Mouse (Mus musculus): ENCODE measurements around the gene Map4.
"Not testable (repeated sequence)": the region's sequence is repeated elsewhere in the genome, so short reads cannot be mapped to it uniquely, and the experiment has no call there.

Gene Map4

DNA sequence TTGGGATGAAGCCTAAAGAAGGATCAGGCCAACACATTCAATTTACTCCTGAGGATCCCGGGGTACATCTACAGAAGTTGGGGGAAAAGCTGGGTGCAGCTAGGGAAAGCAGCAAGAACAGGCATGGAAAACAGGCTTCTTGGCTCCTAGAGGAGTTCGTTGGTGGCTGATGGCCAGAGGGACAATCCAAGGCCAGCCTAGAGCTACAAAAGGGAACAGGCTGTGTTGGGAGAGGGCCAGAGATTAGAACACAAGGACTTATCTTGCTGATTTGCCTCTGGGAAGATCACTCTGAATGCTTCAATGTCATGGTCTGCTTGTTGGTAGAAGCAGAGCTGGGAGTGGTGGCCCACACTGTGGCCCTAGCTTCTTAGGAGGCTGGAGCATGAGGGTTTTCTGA is 13.3 kb upstream of the Map4 start:
- DNase-seq (ENCODE audit: low spot score in 2 of 2), result no peak

- no peak for DNase-seq (ENCODE audit: low spot score in 2 of 2)
These were observed 2.1 kb upstream of the Map4 start for GRCm38 (mm10) chr9:109929131-109929530.

- no peak for DNase-seq (ENCODE audit: low spot score in 2 of 2)
These were observed 1.2 kb upstream of the Map4 start for GRCm38 (mm10) chr9:109930063-109930462.

DNA sequence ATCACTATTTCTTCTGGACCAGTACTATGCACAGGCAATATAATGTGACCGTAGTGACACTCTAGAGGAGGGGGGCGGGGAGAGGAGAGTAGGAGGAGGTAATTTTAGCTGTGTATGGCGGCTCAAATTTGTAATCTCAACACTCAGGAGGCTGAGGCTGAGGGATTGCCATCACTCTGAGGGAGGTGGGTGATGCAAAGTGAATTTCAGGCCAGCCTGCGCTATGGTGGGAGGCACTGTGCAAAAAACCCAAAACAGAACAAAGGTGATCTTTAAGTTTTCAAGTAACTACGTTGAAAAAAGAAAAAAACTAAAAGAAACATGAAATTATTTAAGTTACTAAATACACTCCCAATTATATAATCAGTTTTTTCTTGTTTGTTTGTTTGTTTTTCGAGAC is 508 bp upstream of the Map4 start:
- DNase-seq (ENCODE audit: low spot score in 2 of 2), result no peak

- no peak for DNase-seq (ENCODE audit: low spot score in 2 of 2)
These were observed 1.1 kb downstream of the Map4 start for GRCm38 (mm10) chr9:109932361-109932755.

DNA sequence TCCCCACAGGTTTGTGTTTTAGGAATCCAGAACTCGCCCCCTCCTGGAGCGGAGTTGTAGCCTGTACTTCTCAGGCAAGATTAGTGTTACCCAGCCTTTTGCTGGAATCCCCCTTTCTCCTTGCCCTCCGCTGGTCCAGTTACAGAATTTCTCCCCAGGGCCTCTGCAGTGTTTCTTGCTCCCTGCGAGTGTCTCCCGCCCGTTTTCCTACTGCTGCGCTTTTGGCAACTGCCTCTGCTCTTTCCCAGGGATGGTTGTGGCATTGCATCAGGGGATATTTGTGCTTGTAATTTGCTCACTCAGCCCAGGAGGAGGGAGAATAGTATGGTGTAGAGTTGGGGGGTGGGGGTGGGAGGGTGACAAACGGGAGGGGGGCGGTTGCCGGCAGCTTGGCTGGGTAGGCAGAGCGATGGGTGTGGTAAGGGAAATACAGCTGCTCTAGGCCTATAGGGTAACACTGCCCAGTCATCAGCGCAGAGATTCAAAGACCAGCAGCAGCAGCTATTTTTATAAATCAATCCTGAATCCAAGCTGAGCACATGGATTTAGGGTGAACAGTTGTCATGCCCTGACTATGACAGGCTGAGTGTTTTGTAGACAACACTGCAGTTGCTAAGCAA is 1.6 kb downstream of the Map4 start:
- DNase-seq (ENCODE audit: low spot score in 2 of 2), result peak in 1 of 2 experiments; percentile 11

DNA sequence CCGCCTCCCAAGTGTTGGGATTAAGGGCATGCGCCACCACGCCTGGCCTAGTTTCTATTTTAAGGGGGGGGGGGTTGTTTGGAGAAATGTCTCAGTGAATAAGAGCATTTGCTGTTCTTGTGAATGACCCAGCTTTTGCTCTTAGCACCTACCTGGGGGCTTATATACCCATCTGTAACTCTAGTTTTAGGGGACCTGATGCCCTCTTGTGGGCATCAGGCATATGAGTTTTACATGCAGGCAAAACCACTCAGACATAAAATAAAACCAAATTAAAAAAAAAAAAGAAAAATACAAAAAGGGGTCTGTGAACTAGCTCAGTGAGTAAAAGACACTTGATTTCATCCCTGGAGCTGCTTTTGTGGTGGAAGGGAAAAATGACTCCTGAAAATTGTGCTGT is 8.1 kb downstream of the Map4 start:
- DNase-seq (ENCODE audit: low spot score in 2 of 2), result no peak

GRCm38 (mm10) chr9:109942796-109943195 is 11.5 kb downstream of the Map4 start:
- DNase-seq (ENCODE audit: low spot score in 2 of 2), result no peak

DNA sequence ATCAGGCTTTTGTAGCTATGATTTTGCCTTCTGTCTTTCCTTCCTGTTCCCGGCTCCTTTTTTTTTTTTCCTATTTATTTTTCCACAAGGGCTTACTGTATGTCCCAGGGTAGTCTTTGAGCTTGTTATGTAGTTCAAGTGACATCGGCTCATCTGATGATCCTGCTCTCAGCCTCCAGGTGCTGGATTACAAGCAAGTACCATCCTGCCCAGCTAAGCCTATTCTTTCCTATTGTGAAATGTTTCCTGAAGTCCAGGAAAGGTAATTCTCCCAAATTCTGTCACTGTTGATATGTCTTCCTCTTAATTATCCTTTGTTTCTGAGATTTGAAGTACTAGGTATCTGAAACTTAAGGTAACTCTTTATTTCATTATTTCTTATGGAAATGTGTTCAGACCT is 13.5 kb downstream of the Map4 start:
- no peak for DNase-seq (ENCODE audit: low spot score in 2 of 2)

GRCm38 (mm10) chr9:109948546-109948945 is 17.3 kb downstream of the Map4 start:
- DNase-seq (ENCODE audit: low spot score in 2 of 2), result no peak

DNA sequence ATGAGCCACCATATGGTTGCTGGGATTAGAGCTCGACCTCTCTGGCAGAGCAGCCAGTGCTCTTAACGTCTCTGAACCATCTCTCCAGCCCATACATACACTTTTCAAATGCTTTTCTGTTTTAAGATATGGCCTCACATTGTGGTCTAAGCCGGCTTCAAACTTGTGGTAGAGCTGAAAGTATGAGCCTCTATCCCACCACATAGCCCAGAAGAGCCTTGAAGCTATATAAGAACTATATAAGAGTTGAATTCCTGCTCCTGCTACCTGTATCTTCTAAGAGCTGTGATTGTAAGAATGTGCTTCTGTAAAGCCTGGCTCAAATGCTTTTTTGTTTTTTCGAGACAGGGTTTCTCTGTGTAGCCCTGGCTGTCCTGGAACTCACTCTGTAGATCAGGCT is 18.5 kb downstream of the Map4 start:
- no peak for DNase-seq (ENCODE audit: low spot score in 2 of 2)

DNA sequence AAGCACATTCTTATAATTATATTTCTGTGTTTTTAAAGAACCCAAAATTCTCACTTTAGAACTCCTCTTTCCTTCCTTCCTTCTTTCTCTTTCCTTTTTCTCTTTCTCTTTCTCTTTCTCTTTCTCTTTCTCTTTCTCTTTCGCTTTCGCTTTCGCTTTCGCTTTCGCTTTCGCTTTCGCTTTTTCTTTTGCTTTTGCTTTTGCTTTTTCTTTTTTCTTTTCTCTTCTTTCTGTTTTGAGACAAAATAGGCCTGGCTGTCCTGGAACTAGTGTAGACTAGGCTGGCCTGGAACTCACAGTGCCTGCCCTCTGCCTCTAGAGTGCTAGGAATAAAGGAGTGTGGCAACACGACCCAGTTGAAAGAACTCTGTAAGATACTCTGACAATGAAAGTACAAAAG is 22.3 kb downstream of the Map4 start:
- DNase-seq (ENCODE audit: low spot score in 2 of 2), result no peak

DNA sequence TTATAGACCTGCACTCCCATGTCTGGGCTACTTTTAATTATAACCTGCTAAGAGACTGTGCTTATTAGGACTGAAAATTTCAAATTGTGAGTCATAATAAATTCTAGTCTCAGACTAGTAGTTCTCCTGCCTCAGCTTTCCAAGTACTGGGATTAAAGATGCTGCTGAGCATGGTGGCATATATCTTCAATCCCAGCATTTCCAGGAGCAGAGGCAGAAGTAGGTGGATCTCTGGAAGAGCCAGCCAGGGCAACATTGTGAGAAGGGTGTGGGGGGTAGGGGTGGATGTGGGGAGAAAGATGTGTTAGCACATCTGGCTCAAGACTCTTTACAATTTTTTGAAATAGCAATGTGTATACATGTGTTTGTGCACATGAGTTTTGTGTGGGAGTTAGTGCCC is 23.4 kb downstream of the Map4 start:
- no peak for DNase-seq (ENCODE audit: low spot score in 2 of 2)

DNA sequence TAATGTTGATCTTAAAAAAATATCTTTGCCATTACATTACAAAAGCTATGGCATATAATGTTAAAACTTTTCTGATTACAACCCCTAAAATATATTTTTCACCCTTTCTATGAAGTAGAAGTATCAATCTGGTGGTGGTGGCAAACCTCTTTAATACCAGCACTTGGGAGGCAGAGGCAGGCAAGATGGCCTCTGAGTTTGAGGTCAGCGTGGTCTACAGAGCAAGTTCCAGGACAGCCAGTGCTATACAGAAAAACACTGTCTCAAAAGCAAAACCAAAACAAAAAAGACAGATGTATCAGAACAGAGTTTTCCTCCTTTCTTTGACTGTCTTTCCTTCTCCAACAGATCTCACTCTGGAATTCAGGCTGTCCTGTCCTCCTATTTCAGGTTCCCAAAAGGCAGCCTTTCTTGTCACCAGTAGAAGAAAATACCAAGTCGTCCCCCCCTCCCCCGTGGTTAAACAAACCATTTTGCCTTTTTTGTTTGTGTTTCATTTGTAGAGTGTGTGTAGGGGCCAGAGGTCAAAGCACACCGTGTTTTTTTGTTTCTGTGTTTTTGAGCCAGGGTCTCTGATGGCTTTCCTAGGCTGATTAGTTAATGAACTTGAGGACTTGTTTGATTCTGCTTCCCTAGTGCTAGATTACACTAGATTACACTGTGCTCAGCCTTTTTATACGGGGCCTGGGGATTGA is 28.3 kb downstream of the Map4 start:
- no peak for DNase-seq (ENCODE audit: low spot score in 2 of 2)

GRCm38 (mm10) chr9:109960593-109960992 is 29.3 kb downstream of the Map4 start:
- DNase-seq (ENCODE audit: low spot score in 2 of 2), result no peak

GRCm38 (mm10) chr9:109964761-109965160 is 33.5 kb downstream of the Map4 start:
- no peak for DNase-seq (ENCODE audit: low spot score in 2 of 2)

- no peak for DNase-seq (ENCODE audit: low spot score in 2 of 2)
These were observed 37.3 kb downstream of the Map4 start for GRCm38 (mm10) chr9:109968351-109969116.

DNA sequence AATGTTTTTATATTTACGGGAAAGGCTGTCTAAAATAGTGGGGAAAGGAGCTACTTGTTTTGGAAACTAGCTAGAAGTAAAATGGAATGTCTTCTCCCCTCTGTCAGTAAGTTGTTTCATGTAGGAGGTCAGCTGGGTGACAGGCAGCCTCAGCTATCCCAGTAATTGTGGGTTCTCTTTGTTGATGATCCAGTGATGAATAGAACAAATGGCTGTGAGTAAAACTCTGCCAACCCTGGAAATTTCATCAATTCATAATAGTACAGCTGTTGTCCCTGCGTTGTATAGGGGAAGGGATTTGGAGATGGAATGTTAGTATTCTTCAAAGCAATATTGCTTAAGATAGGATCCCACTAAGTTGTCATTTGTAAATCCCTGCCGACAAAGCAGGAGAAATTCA is 37.9 kb downstream of the Map4 start:
- DNase-seq (ENCODE audit: low spot score in 2 of 2), result no peak

DNA sequence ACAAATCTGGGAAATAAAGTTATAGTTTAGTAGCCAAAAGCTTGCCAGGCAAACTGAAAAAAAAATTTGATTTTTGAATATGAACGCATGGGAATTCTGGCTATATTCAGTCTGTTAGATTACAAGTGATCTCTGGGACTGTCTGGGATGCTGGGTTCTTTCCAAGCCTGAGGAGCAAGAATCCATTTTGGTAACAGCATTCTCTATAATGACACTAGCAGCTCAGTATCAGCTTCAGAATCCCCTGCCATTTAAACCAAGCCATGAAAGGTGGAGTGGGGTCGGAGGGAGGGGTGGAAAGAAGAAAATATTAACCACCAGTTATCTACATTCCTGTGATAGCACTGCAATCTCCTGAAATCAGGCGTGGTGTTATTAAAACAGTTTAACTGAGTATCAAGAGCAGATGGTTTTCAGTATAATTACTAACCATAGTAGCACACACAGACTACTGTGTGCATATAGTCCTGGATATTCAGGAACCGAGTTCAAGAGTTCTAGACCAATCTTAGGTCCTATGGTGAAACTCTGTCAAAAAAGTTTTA is 38.6 kb downstream of the Map4 start:
- DNase-seq (ENCODE audit: low spot score in 2 of 2), result no peak

DNA sequence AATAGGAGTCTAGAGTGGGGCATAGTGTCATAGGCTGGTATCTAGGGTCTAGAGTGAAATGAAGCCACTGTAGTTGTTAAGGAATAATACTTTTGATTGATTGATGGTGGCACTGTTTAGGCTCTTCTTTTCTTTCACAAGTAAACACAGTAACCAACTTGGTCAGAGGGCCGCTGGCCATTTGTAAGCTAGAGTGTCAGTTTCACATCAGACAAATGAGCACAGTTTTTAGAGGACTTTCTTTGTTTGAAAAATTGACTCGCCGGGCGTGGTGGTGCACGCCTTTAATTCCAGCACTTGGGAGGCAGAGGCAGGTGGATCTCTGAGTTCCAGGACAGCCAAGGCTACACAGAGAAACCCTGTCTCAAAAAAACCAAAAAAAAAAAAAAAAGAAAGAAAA is 40.5 kb downstream of the Map4 start:
- DNase-seq (ENCODE audit: low spot score in 2 of 2), result not testable (repeated sequence)

DNA sequence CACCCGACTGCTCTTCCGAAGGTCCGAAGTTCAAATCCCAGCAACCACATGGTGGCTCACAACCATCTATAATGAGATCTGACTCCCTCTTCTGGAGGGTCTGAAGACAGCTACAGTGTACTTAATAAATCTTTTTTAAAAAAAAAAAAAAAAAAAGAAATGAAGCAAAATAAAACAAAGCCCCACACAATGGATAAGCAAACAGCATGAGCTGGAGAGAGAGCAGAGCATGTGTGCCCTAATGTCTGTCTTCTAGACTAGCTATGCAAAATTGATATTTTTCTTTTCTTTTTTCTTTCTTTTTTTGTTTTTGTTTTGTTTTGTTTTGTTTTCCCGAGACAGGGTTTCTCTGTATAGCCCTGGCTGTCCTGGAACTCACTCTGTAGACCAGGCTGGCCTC is 49.0 kb downstream of the Map4 start:
- not testable (repeated sequence) for DNase-seq (ENCODE audit: low spot score in 2 of 2)

DNA sequence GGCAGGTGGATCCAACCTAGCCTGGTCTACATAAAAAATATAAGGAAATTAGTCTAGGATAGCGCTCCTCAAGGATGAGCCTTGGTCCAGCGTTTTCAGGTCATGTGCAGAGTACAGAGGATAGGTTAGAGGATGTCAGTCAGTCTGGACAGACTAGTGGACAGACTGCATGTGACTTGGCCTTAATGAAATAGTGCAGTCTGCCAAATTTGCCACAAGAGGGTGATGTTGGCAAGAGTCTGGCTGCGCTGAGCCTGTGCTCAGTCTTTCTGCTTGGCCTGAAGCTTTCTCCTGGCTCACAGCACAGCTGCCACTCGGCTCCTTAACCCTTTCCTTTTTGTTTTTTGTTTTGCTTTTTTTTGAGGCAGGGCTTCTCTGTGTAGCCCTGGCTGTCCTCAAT is 54.2 kb downstream of the Map4 start:
- DNase-seq (ENCODE audit: low spot score in 2 of 2), result peak; percentile 29 to 69

DNA sequence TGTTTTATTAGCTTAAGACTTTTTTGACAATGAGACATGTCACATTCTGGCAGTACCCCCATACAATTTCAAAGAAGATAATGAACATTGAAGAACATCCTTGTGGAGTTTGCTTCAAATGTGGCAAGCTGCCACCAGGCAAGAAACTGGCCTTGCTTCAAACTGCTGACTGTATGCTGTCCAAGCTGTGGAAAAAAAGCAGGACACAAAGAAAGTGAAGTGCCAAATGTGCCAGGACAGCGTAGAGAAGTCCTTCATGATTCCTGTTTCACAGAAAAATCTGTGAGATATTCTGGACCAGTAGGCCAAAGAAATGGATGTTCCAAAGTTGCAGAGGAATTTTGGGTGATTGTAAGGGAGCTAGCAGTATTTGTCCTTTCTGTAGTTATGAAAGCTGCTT is 57.8 kb downstream of the Map4 start:
- no peak for DNase-seq (ENCODE audit: low spot score in 2 of 2)
